Mouse (Mus musculus): ENCODE results near the gene Dzip3.

The Dzip3 gene

GRCm38 (mm10) chr16:48993559-48994342 lies at the start of gene Dzip3, which contains the start of gene Cip2a:
Gene Dzip3 (minus strand): TSS chr16:48994165.
Gene Cip2a (plus strand): TSS chr16:48994185.
- DNase-seq (ENCODE audit: low spot score) = peak; percentile 82

- no peak for DNase-seq (ENCODE audit: low spot score)
Observed at GRCm38 (mm10) chr16:49040554-49041221, 46.7 kb upstream of the Dzip3 start.

GRCm38 (mm10) chr16:49037771-49038170 lies 43.8 kb upstream of the Dzip3 start:
- DNase-seq (ENCODE audit: low spot score) = no peak

- no peak for DNase-seq (ENCODE audit: low spot score)
Observed at GRCm38 (mm10) chr16:49035852-49036251, 41.9 kb upstream of the Dzip3 start.

- DNase-seq (ENCODE audit: low spot score) = no peak
Observed at GRCm38 (mm10) chr16:49016620-49017332, 22.8 kb upstream of the Dzip3 start.

- no peak for DNase-seq (ENCODE audit: low spot score)
Observed at GRCm38 (mm10) chr16:49004151-49004550, 10.2 kb upstream of the Dzip3 start.

- no peak for DNase-seq (ENCODE audit: low spot score)
Observed at GRCm38 (mm10) chr16:48994343-48994693, 353 bp upstream of the Dzip3 start.

GRCm38 (mm10) chr16:48993231-48993558 lies 770 bp downstream of the Dzip3 start:
- no peak for DNase-seq (ENCODE audit: low spot score)

- DNase-seq (ENCODE audit: low spot score) = no peak
Observed at GRCm38 (mm10) chr16:48992437-48993230, 1.3 kb downstream of the Dzip3 start.

- no peak for DNase-seq (ENCODE audit: low spot score)
Observed at GRCm38 (mm10) chr16:48989700-48990099, 4.3 kb downstream of the Dzip3 start.

GRCm38 (mm10) chr16:48985034-48985627 lies 8.8 kb downstream of the Dzip3 start:
- no peak for DNase-seq (ENCODE audit: low spot score)

GRCm38 (mm10) chr16:48979965-48980364 lies 14.0 kb downstream of the Dzip3 start:
- no peak for DNase-seq (ENCODE audit: low spot score)

- no peak for DNase-seq (ENCODE audit: low spot score)
Observed at GRCm38 (mm10) chr16:48973548-48973947, 20.4 kb downstream of the Dzip3 start.

GRCm38 (mm10) chr16:48972996-48973395 lies 21.0 kb downstream of the Dzip3 start:
- DNase-seq (ENCODE audit: low spot score) = no peak

- peak; percentile 5 for DNase-seq (ENCODE audit: low spot score)
Observed at GRCm38 (mm10) chr16:48941805-48942204, 52.2 kb downstream of the Dzip3 start.

GRCm38 (mm10) chr16:48923724-48924123 lies 70.2 kb downstream of the Dzip3 start:
- no peak for DNase-seq (ENCODE audit: low spot score)

GRCm38 (mm10) chr16:48913206-48913605 lies 80.8 kb downstream of the Dzip3 start:
- DNase-seq (ENCODE audit: low spot score) = no peak

- no peak for DNase-seq (ENCODE audit: low spot score)
Observed at GRCm38 (mm10) chr16:48911184-48911583, 82.8 kb downstream of the Dzip3 start.

- DNase-seq (ENCODE audit: low spot score) = no peak
Observed at GRCm38 (mm10) chr16:48899868-48900267, 94.1 kb downstream of the Dzip3 start.

- no peak for DNase-seq (ENCODE audit: low spot score)
Observed at GRCm38 (mm10) chr16:48890733-48891132, 103.2 kb downstream of the Dzip3 start.

All from urinary bladder, postnatal 25 days (tissue).